Mouse (Mus musculus): Measurements from ENCODE around the gene Gm13275. TPM values are rescaled to one million over a fixed set of nuclear protein-coding genes. Genes with fewer than 3 reads are reported as not detected.

Gm13275 gene
- polyA plus RNA-seq, 1 experiment = not detected

Other genes starting within 250 kb of the Gm13275 start
- gene Ifna15, start 236.2 kb upstream of the Gm13275 start, polyA plus RNA-seq (2012; ENCODE audit: low replicate concordance) = not detected in 2 replicates
- not detected in 2 replicates for gene Ifna14, start 222.7 kb upstream of the Gm13275 start, polyA plus RNA-seq (2012; ENCODE audit: low replicate concordance)
- not detected in 2 replicates for gene Ifna9, start 202.1 kb upstream of the Gm13275 start, polyA plus RNA-seq (2012; ENCODE audit: low replicate concordance)
- not detected in 2 replicates for gene Ifna12, start 191.1 kb upstream of the Gm13275 start, polyA plus RNA-seq (2012; ENCODE audit: low replicate concordance)
- not detected in 2 replicates for gene C87499, start 160.1 kb upstream of the Gm13275 start, polyA plus RNA-seq (2012; ENCODE audit: low replicate concordance)
- gene Ifna13, start 150.0 kb upstream of the Gm13275 start, polyA plus RNA-seq (2012; ENCODE audit: low replicate concordance) = not detected in 2 replicates
- gene Ifna16, start 117.6 kb upstream of the Gm13275 start, polyA plus RNA-seq (2012; ENCODE audit: low replicate concordance) = not detected in 2 replicates
- not detected in 2 replicates for gene Ifna2, start 110.6 kb upstream of the Gm13275 start, polyA plus RNA-seq (2012; ENCODE audit: low replicate concordance)
- gene Ifnab, start 103.1 kb upstream of the Gm13275 start, polyA plus RNA-seq (2012; ENCODE audit: low replicate concordance) = not detected in 2 replicates
- not detected in 2 replicates for gene Gm26566, start 72.7 kb upstream of the Gm13275 start, polyA plus RNA-seq (2012; ENCODE audit: low replicate concordance)
- gene Klhl9, start 72.0 kb upstream of the Gm13275 start, polyA plus RNA-seq (2012; ENCODE audit: low replicate concordance) = 5.7 and 6.4 TPM in 2 replicates
- not detected in 2 replicates for gene Gm13271, start 39.6 kb upstream of the Gm13275 start, polyA plus RNA-seq (2012; ENCODE audit: low replicate concordance)
- gene Gm13283, start 34.4 kb upstream of the Gm13275 start, polyA plus RNA-seq (2012; ENCODE audit: low replicate concordance) = not detected in 2 replicates
- gene Gm13290, start 20.7 kb upstream of the Gm13275 start, polyA plus RNA-seq (2012; ENCODE audit: low replicate concordance) = not detected in 2 replicates
- not detected in 2 replicates for gene Gm13289, start 17.6 kb upstream of the Gm13275 start, polyA plus RNA-seq (2012; ENCODE audit: low replicate concordance)
- gene Gm13272, start 14.6 kb upstream of the Gm13275 start, polyA plus RNA-seq (2012; ENCODE audit: low replicate concordance) = not detected in 2 replicates
- not detected in 2 replicates for gene Ifnz, start 12.4 kb upstream of the Gm13275 start, polyA plus RNA-seq (2012; ENCODE audit: low replicate concordance)
- not detected in 2 replicates for gene Gm13276, start 8.8 kb upstream of the Gm13275 start, polyA plus RNA-seq (2012; ENCODE audit: low replicate concordance)
- gene Gm13277, start 5.9 kb upstream of the Gm13275 start, polyA plus RNA-seq (2012; ENCODE audit: low replicate concordance) = not detected in 2 replicates
- not detected in 2 replicates for gene Gm13278, start 2.9 kb upstream of the Gm13275 start, polyA plus RNA-seq (2012; ENCODE audit: low replicate concordance)
- gene Gm13279, start 2.9 kb downstream of the Gm13275 start, polyA plus RNA-seq (2012; ENCODE audit: low replicate concordance) = not detected in 2 replicates
- not detected in 2 replicates for gene Gm13285, start 5.2 kb downstream of the Gm13275 start, polyA plus RNA-seq (2012; ENCODE audit: low replicate concordance)
- gene Gm13287, start 8.8 kb downstream of the Gm13275 start, polyA plus RNA-seq (2012; ENCODE audit: low replicate concordance) = not detected in 2 replicates
- not detected in 2 replicates for gene Gm13288, start 11.0 kb downstream of the Gm13275 start, polyA plus RNA-seq (2012; ENCODE audit: low replicate concordance)
- gene Ifna7, start 21.7 kb downstream of the Gm13275 start, polyA plus RNA-seq (2012; ENCODE audit: low replicate concordance) = not detected in 2 replicates
- not detected in 2 replicates for gene Ifna11, start 25.5 kb downstream of the Gm13275 start, polyA plus RNA-seq (2012; ENCODE audit: low replicate concordance)
- not detected in 2 replicates for gene Ifna6, start 32.9 kb downstream of the Gm13275 start, polyA plus RNA-seq (2012; ENCODE audit: low replicate concordance)
- gene Ifna5, start 41.0 kb downstream of the Gm13275 start, polyA plus RNA-seq (2012; ENCODE audit: low replicate concordance) = not detected in 2 replicates
- not detected in 2 replicates for gene Ifna4, start 47.4 kb downstream of the Gm13275 start, polyA plus RNA-seq (2012; ENCODE audit: low replicate concordance)
- gene Ifna1, start 55.6 kb downstream of the Gm13275 start, polyA plus RNA-seq (2012; ENCODE audit: low replicate concordance) = not detected in 2 replicates
- not detected in 2 replicates for gene Ifne, start 85.7 kb downstream of the Gm13275 start, polyA plus RNA-seq (2012; ENCODE audit: low replicate concordance)

Data from leukemia stem cell, adult 10-12 weeks (primary cell).